Mouse (Mus musculus): ENCODE results near the gene Psmg4.

DNA sequence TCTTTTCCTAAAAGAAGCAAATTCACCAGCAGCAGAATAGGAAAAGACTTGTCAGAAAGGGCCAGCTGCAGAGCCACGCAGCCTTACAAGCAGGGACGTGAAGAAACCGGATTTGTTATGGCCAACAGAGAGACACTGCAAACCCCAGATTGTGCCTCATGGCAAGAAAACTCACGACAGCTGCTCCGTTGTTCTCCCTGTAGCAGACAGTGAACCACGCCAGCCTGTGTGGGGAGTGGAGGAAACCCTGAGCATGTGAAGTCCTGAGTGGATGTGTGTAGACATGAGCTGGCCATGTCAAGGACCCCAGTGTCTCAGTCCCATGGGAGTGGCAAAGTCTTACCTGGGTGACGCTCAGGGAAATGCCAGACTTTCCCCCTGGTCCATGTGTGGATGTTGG, 26.2 kb upstream of the Psmg4 start:
- TF ChIP-seq ZC3H11A (IDR thresholded peaks at IDR 0.05; ENCODE audit: low read depth, low read length) (no peak), CTCF (IDR thresholded peaks at IDR 0.05 in 2 of 3, conservative IDR thresholded peaks at IDR 0.05 in 1 of 3; ENCODE audit: control insufficient read depth in 1 of 3, insufficient read depth in 1 of 3, low read depth in 2 of 3, low read length in 3 of 3, poor library complexity in 1 of 3, severe bottlenecking in 1 of 3) (no peak), EP300 (IDR thresholded peaks at IDR 0.05; ENCODE audit: low read depth in 1 of 2, low read length in 2 of 2) (no peak), ZNF384 (IDR thresholded peaks at IDR 0.05; ENCODE audit: low read depth, low read length) (no peak), JUND (IDR thresholded peaks at IDR 0.05; ENCODE audit: low read depth, low read length) (no peak), CHD1 (IDR thresholded peaks at IDR 0.05; ENCODE audit: low read depth, low read length) (no peak), MAZ (IDR thresholded peaks at IDR 0.05; ENCODE audit: low read depth, low read length) (no peak)

Measured in MEL (cell line).